Mouse (Mus musculus): ENCODE measurements around the gene As3mt. TPM values are rescaled to one million over a fixed set of nuclear protein-coding genes. Genes with fewer than 3 reads are reported as not detected.
"Not testable (repeated sequence)": the region's sequence is repeated elsewhere in the genome, so short reads cannot be mapped to it uniquely, and the experiment has no call there.

As3mt gene
- polyA plus RNA-seq, 1 experiment from 2014 or later: 18.6 TPM

DNA sequence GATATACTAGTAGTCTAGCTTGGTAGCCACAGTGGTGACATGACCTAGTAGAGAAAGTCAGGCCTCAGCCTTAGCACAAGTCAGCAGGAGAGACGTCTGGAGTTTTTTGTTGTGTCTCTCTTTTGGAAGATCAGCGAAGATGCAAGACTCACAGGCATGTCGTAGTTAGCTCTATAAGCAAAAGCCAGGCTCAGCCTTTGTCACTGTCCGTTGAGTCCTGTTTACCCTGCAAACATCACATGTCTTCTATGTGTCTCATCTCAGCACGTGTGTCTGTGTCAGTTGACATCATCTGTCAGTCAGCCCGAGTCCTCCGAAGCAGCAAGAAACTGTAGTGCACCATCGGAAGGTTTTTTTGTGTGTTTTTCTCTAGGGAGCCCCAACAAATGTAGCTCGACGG lies 24.1 kb downstream of the As3mt start:
- H3K9ac ChIP-seq (ENCODE audit: low read depth, low read length): no peak overlapping the region
- no peak overlapping the region for H3K27ac ChIP-seq (ENCODE audit: low read length)
- no peaks in the 10 kb centered on the region for H3K27me3 ChIP-seq (ENCODE audit: control insufficient read depth, insufficient read depth, low read depth, low read length)
- no peaks in the 10 kb centered on the region for H3K36me3 ChIP-seq (ENCODE audit: control insufficient read depth, insufficient read depth)
- H3K4me3 ChIP-seq (ENCODE audit: low read depth, low read length): no peak overlapping the region
- H3K9me3 ChIP-seq (replicated peaks; ENCODE audit: control insufficient read depth, low read length): no peaks in the 10 kb centered on the region
- peaks cover 14% of the 10 kb centered on the region for H3K4me1 ChIP-seq (ENCODE audit: control insufficient read depth, low read depth, low read length)
- WGBS (ENCODE audit: insufficient replicate concordance): 75% methylated on average over 10 of the region's 10 CpGs
- ATAC-seq (ENCODE audit: low read depth): no peak
- H3K4me2 ChIP-seq (ENCODE audit: low read depth, low read length): no peak overlapping the region

DNA sequence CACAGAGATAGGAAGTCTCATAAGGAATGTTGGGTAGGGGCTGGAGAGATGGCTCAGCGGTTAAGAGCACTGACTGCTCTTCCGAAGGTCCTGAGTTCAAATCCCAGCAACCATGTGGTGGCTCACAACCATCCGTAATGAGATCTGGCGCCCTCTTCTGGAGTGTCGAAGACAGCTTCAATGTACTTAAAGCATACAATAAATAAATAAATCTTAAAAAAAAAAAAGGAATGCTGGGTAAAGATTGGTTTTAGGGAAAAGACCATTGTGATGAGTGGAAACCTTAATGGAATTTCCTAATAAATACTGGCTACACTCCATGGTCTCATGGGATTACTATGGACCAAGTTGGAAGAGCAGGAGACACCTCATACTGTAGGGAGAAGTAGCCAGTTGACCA lies 25.4 kb downstream of the As3mt start:
- WGBS (ENCODE audit: insufficient replicate concordance): 79% methylated on average over 5 of the region's 5 CpGs
- ATAC-seq (ENCODE audit: low read depth); H3K4me2 ChIP-seq (ENCODE audit: low read depth, low read length); H3K27ac ChIP-seq (ENCODE audit: low read length); H3K4me3 ChIP-seq (ENCODE audit: low read depth, low read length); H3K9me3 ChIP-seq (replicated peaks; ENCODE audit: control insufficient read depth, low read length); H3K4me1 ChIP-seq (ENCODE audit: control insufficient read depth, low read depth, low read length); H3K9ac ChIP-seq (ENCODE audit: low read depth, low read length); H3K27me3 ChIP-seq (ENCODE audit: control insufficient read depth, insufficient read depth, low read depth, low read length); H3K36me3 ChIP-seq (ENCODE audit: control insufficient read depth, insufficient read depth): not testable (repeated sequence)

DNA sequence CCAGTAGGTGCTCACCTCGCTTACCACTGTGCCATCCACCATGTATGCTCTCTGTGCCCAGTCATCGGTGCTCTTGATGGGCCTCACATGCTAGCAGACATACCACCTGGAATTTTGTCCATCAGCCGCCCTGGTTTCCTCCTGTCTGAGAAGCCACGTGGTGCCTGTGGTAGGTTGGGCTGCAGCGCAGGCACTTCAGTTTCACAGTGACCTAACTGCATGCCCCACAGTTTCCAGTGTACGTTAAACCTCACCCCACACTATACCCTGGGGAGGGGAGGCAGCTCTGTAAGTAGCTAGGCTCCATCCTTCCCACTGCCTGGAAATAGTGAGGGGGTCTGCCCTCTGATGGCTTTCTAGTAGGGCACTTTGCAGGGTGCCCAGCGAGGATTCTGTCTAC lies 26.4 kb downstream of the As3mt start:
- Histone ChIP-seq H3K4me2 (ENCODE audit: low read depth, low read length) (no peak overlapping the region), H3K27me3 (ENCODE audit: control insufficient read depth, insufficient read depth, low read depth, low read length) (no peaks in the 10 kb centered on the region), H3K9me3 (replicated peaks; ENCODE audit: control insufficient read depth, low read length) (no peaks in the 10 kb centered on the region), H3K4me1 (ENCODE audit: control insufficient read depth, low read depth, low read length) (no peaks in the 10 kb centered on the region; the same call in 1 of the 2 replicates), H3K9ac (ENCODE audit: low read depth, low read length) (no peak overlapping the region), H3K36me3 (ENCODE audit: control insufficient read depth, insufficient read depth) (no peaks in the 10 kb centered on the region), H3K4me3 (ENCODE audit: low read depth, low read length) (no peak overlapping the region), H3K27ac (ENCODE audit: low read length) (no peak overlapping the region)
- 72% methylated on average over 7 of the region's 7 CpGs for WGBS (ENCODE audit: insufficient replicate concordance)
- ATAC-seq (ENCODE audit: low read depth): no peak

DNA sequence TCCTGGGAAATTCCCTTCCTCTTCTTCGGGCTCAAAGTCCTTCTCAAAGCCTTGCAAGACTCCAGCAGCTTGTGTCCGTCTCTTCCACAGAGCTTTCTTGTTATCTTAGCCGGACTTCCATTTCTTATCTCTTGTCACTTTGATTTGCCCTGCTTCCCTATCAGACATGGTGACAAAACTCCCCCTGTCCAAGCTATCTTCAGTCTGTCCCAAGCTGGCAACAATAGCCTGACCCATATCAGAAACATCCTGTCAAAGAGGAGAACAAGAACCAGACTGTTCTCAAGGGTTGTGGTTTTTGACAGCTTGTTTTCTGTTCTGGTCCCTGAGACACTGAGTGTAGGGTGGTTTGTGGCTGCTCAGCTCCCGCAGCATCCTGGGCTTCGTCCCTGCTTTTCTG lies 28.0 kb downstream of the As3mt start:
- Histone ChIP-seq H3K36me3 (ENCODE audit: control insufficient read depth, insufficient read depth) (no peaks in the 10 kb centered on the region), H3K4me1 (ENCODE audit: control insufficient read depth, low read depth, low read length) (no peaks in the 10 kb centered on the region), H3K9me3 (replicated peaks; ENCODE audit: control insufficient read depth, low read length) (no peaks in the 10 kb centered on the region), H3K4me2 (ENCODE audit: low read depth, low read length) (no peak overlapping the region), H3K9ac (ENCODE audit: low read depth, low read length) (no peak overlapping the region), H3K4me3 (ENCODE audit: low read depth, low read length) (no peak overlapping the region), H3K27me3 (ENCODE audit: control insufficient read depth, insufficient read depth, low read depth, low read length) (no peaks in the 10 kb centered on the region), H3K27ac (ENCODE audit: low read length) (no peak overlapping the region)
- no peak for ATAC-seq (ENCODE audit: low read depth)
- 35% methylated on average over 5 of the region's 5 CpGs for WGBS (ENCODE audit: insufficient replicate concordance)

DNA sequence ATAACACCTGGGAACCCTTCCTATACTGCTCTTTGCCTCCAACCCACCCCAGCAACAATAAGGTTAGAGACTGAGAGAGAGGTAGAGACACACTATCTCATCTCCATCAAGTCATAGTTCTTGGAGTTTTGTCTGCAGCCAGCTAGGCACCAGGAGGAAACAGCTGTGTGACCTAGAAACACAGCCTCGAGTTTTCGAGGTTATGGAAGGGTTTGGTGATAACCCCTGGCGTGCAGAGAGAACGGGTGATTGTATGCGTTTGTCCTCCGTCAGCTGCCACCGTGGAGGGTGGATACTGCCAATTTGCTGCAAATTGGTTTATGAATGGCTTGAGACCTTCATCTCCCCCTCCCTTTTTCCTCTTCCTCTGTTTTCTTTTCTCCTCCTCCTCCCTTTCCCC lies 29.8 kb downstream of the As3mt start:
- Histone ChIP-seq H3K4me2 (ENCODE audit: low read depth, low read length) (no peak overlapping the region), H3K4me3 (ENCODE audit: low read depth, low read length) (no peak overlapping the region), H3K9ac (ENCODE audit: low read depth, low read length) (no peak overlapping the region), H3K27ac (ENCODE audit: low read length) (no peak overlapping the region), H3K36me3 (ENCODE audit: control insufficient read depth, insufficient read depth) (no peaks in the 10 kb centered on the region), H3K4me1 (ENCODE audit: control insufficient read depth, low read depth, low read length) (no peaks in the 10 kb centered on the region), H3K9me3 (replicated peaks; ENCODE audit: control insufficient read depth, low read length) (no peaks in the 10 kb centered on the region), H3K27me3 (ENCODE audit: control insufficient read depth, insufficient read depth, low read depth, low read length) (no peaks in the 10 kb centered on the region)
- 46% methylated on average over 7 of the region's 7 CpGs for WGBS (ENCODE audit: insufficient replicate concordance)
- ATAC-seq (ENCODE audit: low read depth): no peak

DNA sequence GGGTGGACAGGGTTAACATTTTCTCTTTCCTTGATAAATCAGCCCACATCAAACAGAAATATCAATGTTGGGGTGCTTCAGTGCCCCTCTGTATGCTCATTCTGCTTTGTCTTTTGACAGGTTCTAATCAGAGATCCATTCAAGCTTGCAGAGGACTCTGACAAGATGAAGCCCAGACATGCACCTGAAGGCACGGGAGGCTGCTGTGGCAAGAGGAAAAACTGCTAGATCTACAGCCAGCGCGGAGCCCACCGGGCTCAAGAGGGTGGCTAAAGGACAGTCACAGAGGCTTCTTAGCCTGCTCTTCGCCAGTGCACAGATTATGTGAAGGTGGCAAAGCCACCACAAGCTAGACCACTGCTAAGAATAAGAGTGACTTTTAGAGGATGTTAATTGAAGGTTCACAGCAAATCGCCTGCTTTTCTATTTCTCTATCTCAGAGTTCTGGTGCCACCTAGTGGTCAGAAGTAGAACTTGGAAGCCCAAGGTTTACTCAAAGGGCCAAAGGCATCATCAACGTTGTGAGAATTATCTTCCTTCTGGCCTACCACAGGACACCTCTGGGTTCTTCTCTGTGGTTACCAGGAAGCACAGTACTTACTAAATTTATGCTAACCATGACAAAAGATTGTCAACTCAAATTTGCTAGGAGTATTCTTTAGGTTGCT lies 33.2 kb downstream of the As3mt start:
- 49% methylated on average over 7 of the region's 7 CpGs for WGBS (ENCODE audit: insufficient replicate concordance)

DNA sequence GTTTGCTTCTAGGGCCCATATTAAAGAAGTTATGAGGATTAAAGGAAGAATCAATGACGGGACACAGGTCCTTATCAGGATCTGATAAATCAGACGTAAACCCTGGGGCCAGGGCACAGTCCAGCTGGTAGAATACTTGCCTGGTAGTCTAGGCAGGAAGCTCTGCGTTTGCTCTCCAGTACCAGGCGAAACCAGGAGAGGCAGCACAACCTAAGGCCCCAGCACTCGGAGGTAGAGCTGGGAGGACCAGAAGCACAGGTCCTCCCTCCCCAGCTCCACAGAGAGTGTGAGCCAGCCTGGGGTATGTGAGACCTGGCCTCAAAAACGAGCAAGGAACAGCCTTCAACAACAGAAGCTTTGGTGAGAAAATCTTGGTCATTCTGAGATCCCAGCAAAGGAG lies 34.3 kb downstream of the As3mt start:
- H3K36me3 ChIP-seq (ENCODE audit: control insufficient read depth, insufficient read depth): no peaks in the 10 kb centered on the region
- H3K4me3 ChIP-seq (ENCODE audit: low read depth, low read length): no peak overlapping the region
- no peaks in the 10 kb centered on the region for H3K4me1 ChIP-seq (ENCODE audit: control insufficient read depth, low read depth, low read length)
- WGBS (ENCODE audit: insufficient replicate concordance): 36% methylated on average over 6 of the region's 6 CpGs
- no peaks in the 10 kb centered on the region for H3K9me3 ChIP-seq (replicated peaks; ENCODE audit: control insufficient read depth, low read length)
- no peak overlapping the region for H3K9ac ChIP-seq (ENCODE audit: low read depth, low read length)
- no peak for ATAC-seq (ENCODE audit: low read depth)
- no peak overlapping the region for H3K4me2 ChIP-seq (ENCODE audit: low read depth, low read length)
- no peaks in the 10 kb centered on the region for H3K27me3 ChIP-seq (ENCODE audit: control insufficient read depth, insufficient read depth, low read depth, low read length)
- H3K27ac ChIP-seq (ENCODE audit: low read length): no peak overlapping the region

More for the DNA sequence above, 33.2 kb downstream of the As3mt start:
- Histone ChIP-seq H3K4me1 (ENCODE audit: control insufficient read depth, low read depth, low read length) (no peaks in the 10 kb centered on the region), H3K9ac (ENCODE audit: low read depth, low read length) (no peak overlapping the region), H3K4me3 (ENCODE audit: low read depth, low read length) (no peak overlapping the region), H3K36me3 (ENCODE audit: control insufficient read depth, insufficient read depth) (no peaks in the 10 kb centered on the region), H3K9me3 (replicated peaks; ENCODE audit: control insufficient read depth, low read length) (no peaks in the 10 kb centered on the region), H3K4me2 (ENCODE audit: low read depth, low read length) (no peak overlapping the region), H3K27me3 (ENCODE audit: control insufficient read depth, insufficient read depth, low read depth, low read length) (no peaks in the 10 kb centered on the region), H3K27ac (ENCODE audit: low read length) (no peak overlapping the region)
- ATAC-seq (ENCODE audit: low read depth): no peak

DNA sequence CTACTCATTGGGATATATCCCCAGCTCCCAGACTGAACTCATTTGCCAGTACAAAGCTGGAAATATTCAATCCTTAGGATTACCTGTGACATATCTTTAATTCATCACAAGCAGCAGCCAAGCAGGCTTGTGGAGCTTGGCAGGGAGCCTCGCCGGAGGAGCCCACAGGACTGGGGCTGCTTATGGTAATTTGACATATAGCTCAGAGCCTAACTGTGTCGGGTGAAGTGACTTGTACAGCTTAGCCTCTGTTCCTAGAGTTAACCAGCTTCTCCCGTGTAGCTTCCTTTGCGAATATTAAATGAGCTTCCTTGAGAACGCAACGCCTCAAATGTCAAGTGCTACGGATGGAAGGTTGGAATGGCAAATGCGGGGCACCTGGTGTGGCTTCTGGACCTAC lies 37.4 kb downstream of the As3mt start:
- Histone ChIP-seq H3K27me3 (ENCODE audit: control insufficient read depth, insufficient read depth, low read depth, low read length) (no peaks in the 10 kb centered on the region), H3K9ac (ENCODE audit: low read depth, low read length) (no peak overlapping the region), H3K27ac (ENCODE audit: low read length) (no peak overlapping the region), H3K36me3 (ENCODE audit: control insufficient read depth, insufficient read depth) (no peaks in the 10 kb centered on the region), H3K4me2 (ENCODE audit: low read depth, low read length) (no peak overlapping the region), H3K9me3 (replicated peaks; ENCODE audit: control insufficient read depth, low read length) (no peaks in the 10 kb centered on the region), H3K4me1 (ENCODE audit: control insufficient read depth, low read depth, low read length) (no peaks in the 10 kb centered on the region), H3K4me3 (ENCODE audit: low read depth, low read length) (no peak overlapping the region)
- 75% methylated on average over 9 of the region's 9 CpGs for WGBS (ENCODE audit: insufficient replicate concordance)
- ATAC-seq (ENCODE audit: low read depth): no peak

DNA sequence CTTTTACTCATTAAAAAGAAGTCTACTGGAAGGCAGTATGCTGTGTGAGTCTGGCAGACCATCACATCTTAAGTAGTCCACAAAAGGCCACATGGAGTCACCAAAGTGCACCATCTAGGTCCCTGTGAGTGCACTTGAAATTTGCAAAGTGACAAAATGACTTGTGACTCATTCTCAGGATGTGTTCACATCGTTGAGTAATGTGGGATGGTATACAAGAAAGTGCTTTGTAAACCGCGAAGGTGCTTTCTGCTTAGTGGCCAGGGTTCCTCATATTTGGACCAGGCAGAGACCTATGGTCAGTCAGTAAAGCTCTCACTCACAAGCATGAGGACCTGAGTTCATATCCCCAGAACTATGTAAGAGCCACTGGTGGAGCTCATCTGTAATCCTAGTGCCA lies 40.5 kb downstream of the As3mt start:
- Histone ChIP-seq H3K4me2 (ENCODE audit: low read depth, low read length) (no peak overlapping the region), H3K9me3 (replicated peaks; ENCODE audit: control insufficient read depth, low read length) (no peaks in the 10 kb centered on the region), H3K36me3 (ENCODE audit: control insufficient read depth, insufficient read depth) (no peaks in the 10 kb centered on the region), H3K27ac (ENCODE audit: low read length) (no peak overlapping the region), H3K4me1 (ENCODE audit: control insufficient read depth, low read depth, low read length) (no peaks in the 10 kb centered on the region), H3K9ac (ENCODE audit: low read depth, low read length) (no peak overlapping the region), H3K4me3 (ENCODE audit: low read depth, low read length) (no peak overlapping the region), H3K27me3 (ENCODE audit: control insufficient read depth, insufficient read depth, low read depth, low read length) (no peaks in the 10 kb centered on the region)
- 59% methylated on average over 3 of the region's 3 CpGs for WGBS (ENCODE audit: insufficient replicate concordance)
- ATAC-seq (ENCODE audit: low read depth): no peak

Data from liver, embryonic 16.5 days (tissue).